Mouse (Mus musculus): Measurements from ENCODE around the gene Ctcf. TPM values are rescaled to one million over a fixed set of nuclear protein-coding genes. Genes with fewer than 3 reads are reported as not detected.

Ctcf gene
- polyA plus RNA-seq, 1 experiment, result 12.2 TPM

GRCm38 (mm10) chr8:105700966-105701824 lies 64.8 kb downstream of the Ctcf start, which contains the start of the genes Acd and Pard6a:
TSS of gene Acd (minus strand) at chr8:105701102.
TSS of gene Pard6a (plus strand) at chr8:105701148.
- DNase-seq (ENCODE audit: low read depth), result peak; percentile 45

- DNase-seq (ENCODE audit: low read depth), result no peak
These were observed 65.6 kb downstream of the Ctcf start for GRCm38 (mm10) chr8:105702001-105702401.

GRCm38 (mm10) chr8:105702731-105703415 lies 66.5 kb downstream of the Ctcf start:
- DNase-seq (ENCODE audit: low read depth), result no peak

GRCm38 (mm10) chr8:105704146-105704812 lies 67.9 kb downstream of the Ctcf start:
- DNase-seq (ENCODE audit: low read depth), result no peak

GRCm38 (mm10) chr8:105704955-105705354 lies 68.6 kb downstream of the Ctcf start:
- DNase-seq (ENCODE audit: low read depth), result no peak

GRCm38 (mm10) chr8:105706426-105706825 lies 70.1 kb downstream of the Ctcf start:
- DNase-seq (ENCODE audit: low read depth), result no peak

- DNase-seq (ENCODE audit: low read depth), result peak; percentile 38
These were observed 71.4 kb downstream of the Ctcf start, which contains the start of the genes 4933405L10Rik and Enkd1 for GRCm38 (mm10) chr8:105707498-105708403. TSS of gene 4933405L10Rik (plus strand) at chr8:105707655. TSS of gene Enkd1 (minus strand) at chr8:105708210.

GRCm38 (mm10) chr8:105708675-105709074 lies 72.3 kb downstream of the Ctcf start:
- no peak for DNase-seq (ENCODE audit: low read depth)

GRCm38 (mm10) chr8:105709317-105709716 lies 72.9 kb downstream of the Ctcf start:
- no peak for DNase-seq (ENCODE audit: low read depth)

- no peak for DNase-seq (ENCODE audit: low read depth)
These were observed 75.9 kb downstream of the Ctcf start for GRCm38 (mm10) chr8:105712286-105712685.

GRCm38 (mm10) chr8:105714139-105714538 lies 77.8 kb downstream of the Ctcf start:
- peak; percentile 20 for DNase-seq (ENCODE audit: low read depth)

- no peak for DNase-seq (ENCODE audit: low read depth)
These were observed 78.7 kb downstream of the Ctcf start for GRCm38 (mm10) chr8:105715042-105715441.

- no peak for DNase-seq (ENCODE audit: low read depth)
These were observed 80.1 kb downstream of the Ctcf start for GRCm38 (mm10) chr8:105716302-105716945.

- no peak for DNase-seq (ENCODE audit: low read depth)
These were observed 83.3 kb downstream of the Ctcf start for GRCm38 (mm10) chr8:105719637-105720036.

GRCm38 (mm10) chr8:105722861-105723260 lies 86.5 kb downstream of the Ctcf start:
- no peak for DNase-seq (ENCODE audit: low read depth)

GRCm38 (mm10) chr8:105725726-105726125 lies 89.4 kb downstream of the Ctcf start:
- DNase-seq (ENCODE audit: low read depth), result no peak

GRCm38 (mm10) chr8:105727397-105728124 lies 91.2 kb downstream of the Ctcf start:
- DNase-seq (ENCODE audit: low read depth), result no peak

- DNase-seq (ENCODE audit: low read depth), result no peak
These were observed 95.8 kb downstream of the Ctcf start for GRCm38 (mm10) chr8:105732186-105732585.
